Mouse (Mus musculus): ENCODE results near the gene Rhebl1.
A peak's percentile ranks its signal among the peaks of the same experiment; 100 is the strongest.

Gene Rhebl1

GRCm38 (mm10) chr15:98850668-98851067 lies 43.7 kb downstream of the Rhebl1 start:
- DNase-seq (ENCODE audit: low spot score): no peak

GRCm38 (mm10) chr15:98849956-98850600 lies 44.3 kb downstream of the Rhebl1 start:
- DNase-seq (ENCODE audit: low spot score): no peak

GRCm38 (mm10) chr15:98849165-98849564 lies 45.2 kb downstream of the Rhebl1 start:
- no peak for DNase-seq (ENCODE audit: low spot score)

GRCm38 (mm10) chr15:98846140-98846539 lies 48.2 kb downstream of the Rhebl1 start:
- DNase-seq (ENCODE audit: low spot score): no peak

- DNase-seq (ENCODE audit: low spot score): no peak
Observed at GRCm38 (mm10) chr15:98845149-98845548, 49.2 kb downstream of the Rhebl1 start.

GRCm38 (mm10) chr15:98843595-98844223 lies 50.6 kb downstream of the Rhebl1 start:
- no peak for DNase-seq (ENCODE audit: low spot score)

- DNase-seq (ENCODE audit: low spot score): no peak
Observed at GRCm38 (mm10) chr15:98839671-98840585, 54.4 kb downstream of the Rhebl1 start.

- no peak for DNase-seq (ENCODE audit: low spot score)
Observed at GRCm38 (mm10) chr15:98839161-98839560, 55.2 kb downstream of the Rhebl1 start.

- DNase-seq (ENCODE audit: low spot score): no peak
Observed at GRCm38 (mm10) chr15:98837743-98838103, 56.6 kb downstream of the Rhebl1 start.

- DNase-seq (ENCODE audit: low spot score): no peak
Observed at GRCm38 (mm10) chr15:98837006-98837742, 57.2 kb downstream of the Rhebl1 start.

GRCm38 (mm10) chr15:98835291-98835690 lies 59.0 kb downstream of the Rhebl1 start:
- DNase-seq (ENCODE audit: low spot score): no peak

- no peak for DNase-seq (ENCODE audit: low spot score)
Observed at GRCm38 (mm10) chr15:98834059-98834458, 60.3 kb downstream of the Rhebl1 start.

- DNase-seq (ENCODE audit: low spot score): no peak
Observed at GRCm38 (mm10) chr15:98833281-98833680, 61.1 kb downstream of the Rhebl1 start.

GRCm38 (mm10) chr15:98832161-98833058 lies 61.9 kb downstream of the Rhebl1 start:
- DNase-seq (ENCODE audit: low spot score): no peak

GRCm38 (mm10) chr15:98831684-98832035 lies 62.7 kb downstream of the Rhebl1 start:
- DNase-seq (ENCODE audit: low spot score): no peak

GRCm38 (mm10) chr15:98830736-98831683 lies 63.3 kb downstream of the Rhebl1 start, which contains the start of gene Prkag1:
TSS of gene Prkag1 (minus strand) at chr15:98831521.
- peak; percentile 96 for DNase-seq (ENCODE audit: low spot score)
